Mouse (Mus musculus) bone marrow macrophage, adult 2 months (primary cell): Measurements from ENCODE around the gene Bok.

Experiments
- CTCF ChIP-seq: IDR thresholded peaks from 2 replicates; pipeline ENCODE4 v1.5.1; 2012; ENCODE audit warnings: low read depth, mild to moderate bottlenecking, low read length, moderate library complexity
- POLR2A ChIP-seq: IDR thresholded peaks from 2 replicates; pipeline ENCODE4 v1.6.1; 2012; ENCODE audit warnings: mild to moderate bottlenecking, low read depth, low read length, borderline replicate concordance

- TF ChIP-seq POLR2A (no peak), CTCF (no peak)
Observed at GRCm38 (mm10) chr1:93721557-93721956, 36.1 kb downstream of the Bok start.
